8 mouse cellular contexts compared by ENCODE assay signal in genomic region chr3:101070796-101071235, GRCm38 (mm10). TPM values are rescaled to one million over a fixed set of nuclear protein-coding genes. Genes with fewer than 3 reads are reported as not detected.
DNase-seq lines count a peak whose midpoint lies in the region; ATAC-seq lines count a peak whose summit lies in the region.

No protein-coding gene starts in this region.

- H3K9ac ChIP-seq in lung, embryonic 15.5 days, result no peak overlapping the region
- 0 out of 2 replicates have a peak overlapping the region, but pooled peaks have one; percentile 2 for H3K9ac ChIP-seq in heart, embryonic 15.5 days
- H3K9ac ChIP-seq in lung, embryonic 16.5 days (ENCODE audit: low read length), result no peak overlapping the region

- H3K27me3 ChIP-seq in lung, embryonic 15.5 days, result no peaks in the 10 kb centered on the region
- no peaks in the 10 kb centered on the region for H3K27me3 ChIP-seq in heart, embryonic 15.5 days
- H3K27me3 ChIP-seq in lung, embryonic 16.5 days (ENCODE audit: control insufficient read depth, insufficient read depth, low read depth, low read length), result no peaks in the 10 kb centered on the region

- 50% methylated on average over 6 of the region's 6 CpGs for WGBS in lung, embryonic 15.5 days
- WGBS in heart, embryonic 15.5 days, result 19% methylated on average over 6 of the region's 6 CpGs
- 54% methylated on average over 6 of the region's 6 CpGs for WGBS in lung, embryonic 16.5 days

- peaks cover 47% of the 10 kb centered on the region for H3K4me1 ChIP-seq in lung, embryonic 15.5 days
- H3K4me1 ChIP-seq in heart, embryonic 15.5 days (replicated peaks), result peaks cover 84% of the 10 kb centered on the region
- H3K4me1 ChIP-seq in lung, embryonic 16.5 days (replicated peaks; ENCODE audit: control insufficient read depth, insufficient read depth, low read length), result peaks cover 39% of the 10 kb centered on the region

- H3K36me3 ChIP-seq in lung, embryonic 15.5 days, result no peaks in the 10 kb centered on the region
- no peaks in the 10 kb centered on the region for H3K36me3 ChIP-seq in heart, embryonic 15.5 days
- no peaks in the 10 kb centered on the region for H3K36me3 ChIP-seq in lung, embryonic 16.5 days (ENCODE audit: control insufficient read depth, insufficient read depth, low read length)

- peak overlapping the region; percentile 62; the same call in 1 of the 2 replicates for H3K27ac ChIP-seq in lung, embryonic 15.5 days
- H3K27ac ChIP-seq in heart, embryonic 15.5 days, result peak overlapping the region; percentile 85
- peak overlapping the region; percentile 61 for H3K27ac ChIP-seq in lung, embryonic 16.5 days (ENCODE audit: low read length)

- peak; percentile 41; the same call in 1 of the 2 replicates for ATAC-seq in lung, embryonic 15.5 days (ENCODE audit: borderline replicate concordance, extremely low read depth, low FRiP score, low TSS enrichment)
- peak; percentile 86 for ATAC-seq in heart, embryonic 15.5 days (replicated peaks; ENCODE audit: insufficient number of reproducible peaks, insufficient read depth, low FRiP score, low read depth)
- ATAC-seq in lung, embryonic 16.5 days (ENCODE audit: low read depth), result peak; percentile 42
- no peak for ATAC-seq in erythroid progenitor cell, adult 5-6 weeks (replicated peaks; ENCODE audit: low FRiP score, poor library complexity, severe bottlenecking)
- ATAC-seq in CD4-positive, CD25-positive, alpha-beta regulatory T cell, adult 4 months, result no peak

- no peak overlapping the region for H3K4me3 ChIP-seq in lung, embryonic 15.5 days
- H3K4me3 ChIP-seq in heart, embryonic 15.5 days, result no peak overlapping the region
- H3K4me3 ChIP-seq in lung, embryonic 16.5 days (ENCODE audit: low read length), result no peak overlapping the region

- DNase-seq in lung, postnatal 14 days, result no peak
- no peak for DNase-seq in spleen, postnatal 4 days (ENCODE audit: low spot score in 2 of 2)
- no peak for DNase-seq in layer of hippocampus, adult 18-20 months (ENCODE audit: low spot score in 2 of 2)

- no peak overlapping the region for H3K4me2 ChIP-seq in lung, embryonic 15.5 days
- peak overlapping the region; percentile 33 for H3K4me2 ChIP-seq in heart, embryonic 15.5 days
- H3K4me2 ChIP-seq in lung, embryonic 16.5 days (ENCODE audit: low read depth, low read length), result no peak overlapping the region

- no peaks in the 10 kb centered on the region for H3K9me3 ChIP-seq in lung, embryonic 15.5 days
- no peaks in the 10 kb centered on the region for H3K9me3 ChIP-seq in heart, embryonic 15.5 days (replicated peaks)
- H3K9me3 ChIP-seq in lung, embryonic 16.5 days (ENCODE audit: control insufficient read depth, low read length), result no peaks in the 10 kb centered on the region

RNA-seq across cellular contexts. Expression of gene Ptgfrn, which starts 39.3 kb away (rescaled TPM):
- polyA plus RNA-seq in lung, embryonic 15.5 days (2015; fragmentation: Nextera tagmentation; extraction: Ambion mirVana), result 5.0 and 5.5 TPM in 2 replicates
- 5.7 and 6.0 TPM in 2 replicates for polyA plus RNA-seq in heart, embryonic 15.5 days (2015; fragmentation: Nextera tagmentation; extraction: Ambion mirVana)
- polyA plus RNA-seq in lung, embryonic 16.5 days (2015; fragmentation: Nextera tagmentation; extraction: Ambion mirVana), result 4.8 and 5.6 TPM in 2 replicates
- total RNA-seq in erythroid progenitor cell, adult 5-6 weeks (2015; ENCODE audit: low replicate concordance), result 0.84 TPM in 1 of 2 replicates, not detected in the other
- not detected in 2 replicates for total RNA-seq in erythroid progenitor cell, adult 5-6 weeks (2017; ENCODE audit: low replicate concordance)
- 10 to 100 TPM in 1 of 2 experiments, 1 to 10 TPM in 1; 7.8 to 11.1 TPM for total RNA-seq in layer of hippocampus, adult 18-20 months (2021)
- polyA plus RNA-seq in CD4-positive, CD25-positive, alpha-beta regulatory T cell, adult 4 months (2017; shearing (Covaris generic)), result 1 to 10 TPM in 1 of 2 experiments, under 1 TPM in 1; 0.73 to 1.0 TPM

RNA-seq across cellular contexts. Expression of gene Cd101, which starts 41.5 kb away (rescaled TPM):
- 0.17 TPM in 1 of 2 replicates, not detected in the other for polyA plus RNA-seq in lung, embryonic 15.5 days (2015; fragmentation: Nextera tagmentation; extraction: Ambion mirVana)
- 0.27 and 0.33 TPM in 2 replicates for polyA plus RNA-seq in heart, embryonic 15.5 days (2015; fragmentation: Nextera tagmentation; extraction: Ambion mirVana)
- polyA plus RNA-seq in lung, embryonic 16.5 days (2015; fragmentation: Nextera tagmentation; extraction: Ambion mirVana), result 0.28 and 0.39 TPM in 2 replicates
- total RNA-seq in erythroid progenitor cell, adult 5-6 weeks (2015; ENCODE audit: low replicate concordance), result 1.7 TPM in 1 of 2 replicates, not detected in the other
- total RNA-seq in erythroid progenitor cell, adult 5-6 weeks (2017; ENCODE audit: low replicate concordance), result 0.64 and 0.83 TPM in 2 replicates
- under 1 TPM; 0.36 to 0.52 TPM for total RNA-seq in layer of hippocampus, adult 18-20 months (2021)
- polyA plus RNA-seq in CD4-positive, CD25-positive, alpha-beta regulatory T cell, adult 4 months (2017; shearing (Covaris generic)), result 10 to 100 TPM; 19.4 to 43.3 TPM

Comparison
In these comparisons a context has a peak if more than half of its experiments do, and no peak if none do; other contexts are left out.
1. ATAC-seq: peak in lung, embryonic 15.5 days (single experiment), heart, embryonic 15.5 days (single experiment) and lung, embryonic 16.5 days (single experiment); none in erythroid progenitor cell, adult 5-6 weeks (single experiment) and CD4-positive, CD25-positive, alpha-beta regulatory T cell, adult 4 months (single experiment).
2. RNA of gene Cd101, which starts 41.5 kb away (polyA plus RNA-seq): 19.4 to 43.3 TPM in CD4-positive, CD25-positive, alpha-beta regulatory T cell, adult 4 months; 0.27 to 0.33 TPM in heart, embryonic 15.5 days, 0.28 to 0.39 TPM in lung, embryonic 16.5 days and 0.17 TPM in lung, embryonic 15.5 days; every median in the first group is over 10 times any median in the second.
3. Peak in every context shown above with its lines, with median percentiles within 50 percentile points of each other: H3K27ac ChIP-seq.